Mouse (Mus musculus): ENCODE results near the gene Immp2l.

DNA sequence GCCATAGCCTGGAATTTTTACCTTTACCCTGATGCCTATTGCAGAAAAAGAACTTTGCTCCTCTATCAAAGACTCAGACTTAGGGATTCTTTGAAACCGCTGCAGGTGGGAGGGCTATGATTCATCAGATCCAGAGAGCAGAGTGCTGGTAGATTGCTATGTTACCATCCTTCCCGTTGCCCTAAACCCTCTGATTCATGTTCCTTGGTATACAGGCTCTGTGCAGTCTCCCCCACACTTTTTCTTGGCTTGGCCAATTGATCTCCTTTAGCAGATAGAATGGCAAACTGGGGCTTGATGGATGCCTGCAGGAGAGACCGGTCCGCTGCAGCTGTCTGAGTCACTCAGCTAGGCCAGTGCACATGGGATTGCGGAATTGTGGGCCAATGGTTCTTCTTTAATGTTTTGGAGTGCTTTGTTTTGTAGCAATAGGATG lies 66.1 kb downstream of the Immp2l start:
- TF ChIP-seq GATA1 (IDR thresholded peaks at IDR 0.05; ENCODE audit: borderline replicate concordance, low read length) (no peak), FLI1 (IDR thresholded peaks at IDR 0.05; ENCODE audit: low read length) (no peak)
